Mouse (Mus musculus): ENCODE data around the gene Nyap1. TPM values are rescaled to one million over a fixed set of nuclear protein-coding genes. Genes with fewer than 3 reads are reported as not detected.
A peak's percentile ranks its signal among the peaks of the same experiment; 100 is the strongest.

The Nyap1 gene
- polyA plus RNA-seq, 2 experiments = 0.05 to 0.96 TPM

DNA sequence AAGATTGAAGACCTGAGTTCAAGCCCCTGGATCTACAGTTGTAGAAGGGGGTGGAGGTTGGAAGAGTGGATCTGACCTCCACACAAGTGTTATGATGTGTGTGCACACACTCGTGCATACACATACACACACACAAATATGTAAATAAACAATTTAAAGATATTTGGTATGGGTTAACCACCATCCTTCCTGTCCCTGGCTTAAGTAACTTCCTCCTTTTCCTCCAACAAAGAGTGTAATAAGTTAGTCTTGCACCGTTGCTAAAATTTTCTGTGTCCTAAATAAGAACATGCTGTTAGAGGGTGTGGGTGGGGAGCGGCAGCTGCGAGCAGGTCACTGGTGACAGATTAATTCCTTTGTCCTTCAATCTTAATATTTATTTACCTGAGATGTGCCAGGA is 45.5 kb downstream of the Nyap1 start:
- H3K27ac ChIP-seq = no peak overlapping the region
- TF ChIP-seq CTCF (IDR thresholded peaks at IDR 0.05; ENCODE audit: low read depth) (no peak), EP300 (IDR thresholded peaks at IDR 0.05; ENCODE audit: low read depth) (no peak)

DNA sequence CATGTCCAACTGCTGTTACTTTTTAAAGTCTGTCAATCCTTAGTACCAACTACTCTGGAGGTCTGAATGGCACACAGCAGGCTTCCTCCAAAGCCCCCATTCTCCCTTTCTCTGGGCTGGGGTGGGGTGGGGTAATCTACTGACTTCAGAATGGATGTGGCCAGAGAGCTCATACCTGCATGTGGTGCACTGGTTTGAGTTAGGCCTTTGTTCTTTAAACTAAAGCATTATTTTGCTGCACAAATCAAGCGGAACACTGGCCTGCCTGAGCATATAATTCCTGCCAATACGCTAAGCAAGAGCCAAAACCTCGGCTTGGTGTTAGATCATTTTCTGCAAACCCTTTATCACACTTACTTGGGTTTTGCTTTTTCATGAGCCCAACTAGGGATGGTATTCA is 46.6 kb downstream of the Nyap1 start:
- Histone ChIP-seq H3K4me2 (ENCODE audit: low read depth) (no peak overlapping the region), H3K9ac (replicated peaks) (no peak overlapping the region), H3K4me1 (replicated peaks; ENCODE audit: control insufficient read depth in 2 of 2, insufficient read depth in 2 of 2, low read length in 1 of 2) (peaks cover 2 to 11% of the 10 kb centered on the region in 2 experiments), H3K9me3 (ENCODE audit: control insufficient read depth, low read length) (no peaks in the 10 kb centered on the region), H3K4me3 (ENCODE audit: insufficient read depth in 1 of 2, low read depth in 2 of 2, low read length in 2 of 2) (no peak overlapping the region), H3K36me3 (replicated peaks; ENCODE audit: control insufficient read depth, insufficient read depth, low read depth) (no peaks in the 10 kb centered on the region), H3K27me3 (ENCODE audit: control insufficient read depth, insufficient read depth, low read length) (no peaks in the 10 kb centered on the region), H3K27ac (no peak overlapping the region)
- no peak for DNase-seq (ENCODE audit: low read depth in 3 of 3, low spot score in 3 of 3)
- 78% methylated on average over 3 of the region's 3 CpGs for whole genome bisulfite sequencing (ENCODE audit: insufficient replicate concordance)
- no peak for TF ChIP-seq CTCF (IDR thresholded peaks at IDR 0.05; ENCODE audit: low read depth)
- no peak for TF ChIP-seq EP300 (IDR thresholded peaks at IDR 0.05; ENCODE audit: low read depth)
- no peak for ATAC-seq (ENCODE audit: insufficient read depth)

More for the DNA sequence above, 45.5 kb downstream of the Nyap1 start:
- 31% methylated on average over 4 of the region's 4 CpGs for WGBS (ENCODE audit: insufficient replicate concordance)
- ATAC-seq (ENCODE audit: insufficient read depth) (no peak), DNase-seq (ENCODE audit: low read depth in 3 of 3, low spot score in 3 of 3) (no peak)
- Histone ChIP-seq H3K9me3 (ENCODE audit: control insufficient read depth, low read length) (no peaks in the 10 kb centered on the region), H3K4me2 (ENCODE audit: low read depth) (no peak overlapping the region), H3K36me3 (replicated peaks; ENCODE audit: control insufficient read depth, insufficient read depth, low read depth) (no peaks in the 10 kb centered on the region), H3K4me3 (ENCODE audit: insufficient read depth in 1 of 2, low read depth in 2 of 2, low read length in 2 of 2) (no peak overlapping the region), H3K9ac (replicated peaks) (no peak overlapping the region), H3K4me1 (replicated peaks; ENCODE audit: control insufficient read depth in 2 of 2, insufficient read depth in 2 of 2, low read length in 1 of 2) (peaks cover 7 to 13% of the 10 kb centered on the region in 2 experiments), H3K27me3 (ENCODE audit: control insufficient read depth, insufficient read depth, low read length) (no peaks in the 10 kb centered on the region)

DNA sequence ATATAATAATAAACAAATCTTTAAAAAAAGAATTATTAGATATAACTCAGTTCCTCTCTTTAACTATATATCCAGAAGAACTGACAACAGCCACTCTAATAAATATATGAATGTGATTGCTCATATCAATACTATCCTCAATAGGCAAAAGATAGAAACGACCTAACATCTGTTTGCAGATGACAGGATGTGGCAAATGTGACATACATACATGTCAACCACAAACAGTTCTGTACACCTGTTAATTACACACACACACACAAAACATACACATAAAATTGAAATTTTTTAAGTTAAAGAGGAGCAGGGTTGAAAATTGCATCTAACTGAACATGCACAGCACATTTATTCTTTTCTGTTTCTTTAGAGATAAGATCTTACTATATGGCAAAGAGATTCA is 49.5 kb downstream of the Nyap1 start:
- H3K27me3 ChIP-seq (ENCODE audit: control insufficient read depth, insufficient read depth, low read length) = no peaks in the 10 kb centered on the region
- no peaks in the 10 kb centered on the region for H3K9me3 ChIP-seq (ENCODE audit: control insufficient read depth, low read length)
- H3K36me3 ChIP-seq (replicated peaks; ENCODE audit: control insufficient read depth, insufficient read depth, low read depth) = no peaks in the 10 kb centered on the region
- WGBS (ENCODE audit: insufficient replicate concordance) = 33% methylated on average over 1 of the region's 1 CpGs
- no peak for TF ChIP-seq CTCF (IDR thresholded peaks at IDR 0.05; ENCODE audit: low read depth)
- TF ChIP-seq EP300 (IDR thresholded peaks at IDR 0.05; ENCODE audit: low read depth) = no peak
- H3K4me1 ChIP-seq (replicated peaks; ENCODE audit: control insufficient read depth in 2 of 2, insufficient read depth in 2 of 2, low read length in 1 of 2) = peaks cover 10 to 20% of the 10 kb centered on the region in 2 experiments
- no peak for DNase-seq (ENCODE audit: low read depth in 3 of 3, low spot score in 3 of 3)
- no peak for ATAC-seq (ENCODE audit: insufficient read depth)
- no peak overlapping the region for H3K4me2 ChIP-seq (ENCODE audit: low read depth)
- no peak overlapping the region for H3K4me3 ChIP-seq (ENCODE audit: insufficient read depth in 1 of 2, low read depth in 2 of 2, low read length in 2 of 2)
- H3K9ac ChIP-seq (replicated peaks) = no peak overlapping the region
- no peak overlapping the region for H3K27ac ChIP-seq

DNA sequence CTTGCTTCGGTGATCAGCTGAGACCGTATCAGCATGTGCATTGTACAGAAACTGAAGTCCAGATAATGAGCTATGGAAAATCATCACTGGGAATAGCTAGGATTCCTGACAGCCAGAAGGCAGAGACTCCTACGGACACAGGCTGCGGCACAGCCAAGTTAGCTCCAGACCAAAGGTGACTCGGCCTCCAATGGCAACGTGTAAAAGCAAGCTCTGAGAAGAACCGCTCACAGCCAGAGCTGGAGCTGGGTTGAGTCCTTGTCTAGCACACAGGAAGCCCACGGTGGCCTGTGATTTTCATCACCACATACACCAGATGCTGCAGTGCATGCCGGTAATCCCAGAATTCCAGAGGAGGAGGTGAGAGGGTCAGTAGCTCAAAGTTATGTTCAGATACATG is 50.9 kb downstream of the Nyap1 start:
- Histone ChIP-seq H3K36me3 (replicated peaks; ENCODE audit: control insufficient read depth, insufficient read depth, low read depth) (no peaks in the 10 kb centered on the region), H3K9ac (replicated peaks) (no peak overlapping the region), H3K9me3 (ENCODE audit: control insufficient read depth, low read length) (no peaks in the 10 kb centered on the region), H3K27ac (no peak overlapping the region), H3K27me3 (ENCODE audit: control insufficient read depth, insufficient read depth, low read length) (no peaks in the 10 kb centered on the region), H3K4me1 (replicated peaks; ENCODE audit: control insufficient read depth in 2 of 2, insufficient read depth in 2 of 2, low read length in 1 of 2) (peaks cover 20 to 28% of the 10 kb centered on the region in 2 experiments), H3K4me2 (ENCODE audit: low read depth) (no peak overlapping the region), H3K4me3 (ENCODE audit: insufficient read depth in 1 of 2, low read depth in 2 of 2, low read length in 2 of 2) (no peak overlapping the region)
- DNase-seq (ENCODE audit: low read depth in 3 of 3, low spot score in 3 of 3) (no peak), ATAC-seq (ENCODE audit: insufficient read depth) (no peak)
- WGBS (ENCODE audit: insufficient replicate concordance) = 69% methylated on average over 9 of the region's 9 CpGs
- TF ChIP-seq CTCF (IDR thresholded peaks at IDR 0.05; ENCODE audit: low read depth) (no peak), EP300 (IDR thresholded peaks at IDR 0.05; ENCODE audit: low read depth) (no peak)

DNA sequence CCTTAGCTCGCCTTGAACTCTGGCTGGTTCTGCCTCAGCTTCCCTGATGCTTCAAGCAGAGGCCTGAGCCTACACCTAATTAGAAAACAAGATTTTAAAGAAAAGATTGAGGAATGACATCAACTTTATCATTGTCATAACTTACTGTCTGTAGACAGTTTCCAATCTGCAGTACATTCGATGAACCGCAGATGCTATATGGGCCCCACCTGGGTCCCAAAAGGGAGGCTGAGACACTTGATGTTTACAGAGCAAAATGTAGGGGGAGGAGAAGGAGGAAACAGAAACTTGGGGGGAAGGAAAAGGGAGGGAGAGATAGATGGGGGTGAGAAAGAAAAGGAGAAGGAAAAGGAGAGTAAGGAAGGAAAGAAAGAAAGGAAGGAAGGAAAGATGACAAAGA is 51.4 kb downstream of the Nyap1 start:
- Histone ChIP-seq H3K27me3 (ENCODE audit: control insufficient read depth, insufficient read depth, low read length) (no peaks in the 10 kb centered on the region), H3K4me3 (ENCODE audit: insufficient read depth in 1 of 2, low read depth in 2 of 2, low read length in 2 of 2) (no peak overlapping the region), H3K9me3 (ENCODE audit: control insufficient read depth, low read length) (no peaks in the 10 kb centered on the region), H3K27ac (peak overlapping the region; percentile 18), H3K36me3 (replicated peaks; ENCODE audit: control insufficient read depth, insufficient read depth, low read depth) (no peaks in the 10 kb centered on the region), H3K4me2 (ENCODE audit: low read depth) (no peak overlapping the region), H3K4me1 (replicated peaks; ENCODE audit: control insufficient read depth in 2 of 2, insufficient read depth in 2 of 2, low read length in 1 of 2) (peaks cover 26 to 33% of the 10 kb centered on the region in 2 experiments), H3K9ac (replicated peaks) (no peak overlapping the region)
- WGBS (ENCODE audit: insufficient replicate concordance) = 82% methylated on average over 3 of the region's 3 CpGs
- ATAC-seq (ENCODE audit: insufficient read depth) (no peak), DNase-seq (ENCODE audit: low read depth in 3 of 3, low spot score in 3 of 3) (no peak)
- TF ChIP-seq EP300 (IDR thresholded peaks at IDR 0.05; ENCODE audit: low read depth) (no peak), CTCF (IDR thresholded peaks at IDR 0.05; ENCODE audit: low read depth) (no peak)

Data from liver, embryonic 14.5 days (tissue).